Mouse (Mus musculus): ENCODE measurements at regions not wholly inside any gene's neighbourhood (a gene's known extent, or its start where the extent isn't known, plus 50 kb on each side); places are given as distances from the start of the nearest gene placed in this dataset.

DNA sequence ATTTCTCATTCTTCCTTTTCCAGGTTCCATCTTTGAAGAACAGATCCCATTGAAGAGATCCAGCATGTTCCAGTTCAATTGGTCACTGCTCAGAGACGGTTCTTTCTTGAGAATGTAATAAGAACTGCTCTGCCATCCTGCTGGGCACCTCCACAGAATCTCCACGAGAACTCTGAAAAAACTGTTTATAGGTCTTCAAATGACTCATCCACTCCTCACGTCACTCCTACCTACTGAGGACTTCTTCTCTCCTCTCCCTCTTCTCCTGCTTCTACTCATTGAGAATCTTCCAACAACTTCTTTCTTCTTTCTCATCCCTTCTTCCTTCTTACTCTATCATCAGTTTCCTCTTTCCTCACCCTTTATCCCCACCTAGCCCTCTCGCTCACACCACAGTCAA is 294.6 kb upstream of the Adgrl2 start:
- DNase-seq (ENCODE audit: low spot score in 2 of 2), result no peak

DNA sequence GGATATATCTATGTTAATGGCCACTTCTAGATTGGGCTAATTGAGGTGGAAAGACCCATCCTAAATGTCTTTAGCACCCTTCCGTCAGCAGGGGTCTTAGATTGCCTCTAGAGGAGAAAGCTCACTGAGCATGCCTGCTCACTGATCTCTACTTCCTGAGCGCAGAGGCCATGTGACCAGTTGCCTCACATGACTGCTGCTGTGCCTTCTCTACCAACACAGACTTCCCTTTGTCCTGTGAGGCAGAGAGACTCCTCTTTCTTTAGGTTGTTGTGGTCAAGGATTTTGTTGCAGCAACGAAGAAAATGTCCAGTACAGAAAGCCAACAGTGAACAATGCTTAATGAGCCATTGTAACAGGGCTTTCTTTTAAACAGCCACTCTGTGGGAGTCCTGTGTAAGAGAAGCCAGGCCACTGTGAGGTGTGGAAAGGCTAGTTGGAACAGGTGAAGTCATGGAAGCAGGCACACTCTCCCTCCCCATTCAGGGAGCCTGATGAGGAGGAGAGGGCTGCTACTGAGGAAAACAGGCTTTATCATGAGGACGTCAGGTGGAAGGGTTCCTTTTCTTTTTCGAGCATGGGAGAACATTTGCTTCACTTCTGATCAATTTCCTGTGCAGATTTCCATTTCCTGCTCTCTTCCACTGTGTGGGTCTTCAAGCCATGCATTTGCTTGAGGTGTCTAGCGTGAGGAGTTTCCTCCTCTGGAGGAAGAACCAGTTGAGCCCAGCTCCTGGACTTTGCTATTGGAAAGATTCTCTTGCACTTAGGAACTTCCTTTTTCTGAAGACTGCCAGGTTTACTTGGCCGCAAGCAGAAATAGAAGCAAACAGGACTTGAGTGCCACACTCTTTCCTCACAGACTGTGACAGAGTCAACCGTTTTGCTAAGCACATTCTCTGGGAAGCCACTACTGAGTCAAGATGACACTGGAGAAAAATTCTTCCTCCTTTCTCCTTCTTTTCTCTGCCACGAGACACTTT is 290.7 kb upstream of the Adgrl2 start:
- DNase-seq (ENCODE audit: low spot score in 2 of 2), result no peak

DNA sequence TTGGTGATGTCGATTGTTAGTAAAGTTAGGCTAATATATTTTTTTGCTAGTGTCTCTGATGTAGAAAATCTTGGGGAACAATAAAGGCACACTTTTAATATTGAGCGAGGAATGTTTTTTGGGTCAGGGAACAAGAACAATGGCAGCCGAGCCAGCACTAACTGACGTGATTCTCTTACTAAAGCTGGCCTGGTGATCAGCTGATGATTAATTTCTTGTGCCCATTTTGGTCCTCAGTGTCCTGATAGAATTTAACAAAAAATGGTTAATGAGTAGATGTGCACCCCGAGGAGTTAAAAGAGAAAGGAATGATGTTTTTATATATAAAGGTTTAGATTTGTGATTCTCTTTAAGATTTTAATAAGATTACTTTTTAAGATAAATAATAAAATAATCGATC is 289.0 kb upstream of the Adgrl2 start:
- no peak for DNase-seq (ENCODE audit: low spot score in 2 of 2)

DNA sequence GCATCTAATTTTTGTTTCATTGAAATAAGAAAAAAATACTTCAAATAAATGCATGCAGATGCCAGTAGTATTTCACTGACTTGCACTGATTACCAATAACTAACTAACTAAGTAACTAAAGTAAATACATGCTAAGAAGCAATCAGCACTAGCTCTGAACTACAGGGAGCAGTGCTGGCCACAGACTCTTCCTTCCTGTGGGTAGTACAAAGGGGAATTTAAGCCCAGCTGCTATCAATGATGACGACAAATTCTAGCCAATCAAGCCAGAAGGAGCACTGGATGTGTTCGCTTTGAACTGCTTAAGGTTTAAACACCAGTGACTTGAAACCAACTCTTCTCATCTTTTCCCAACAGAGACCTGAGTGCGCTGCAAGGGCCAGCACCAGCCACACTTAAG is 287.5 kb upstream of the Adgrl2 start:
- DNase-seq (ENCODE audit: low spot score in 2 of 2), result no peak

DNA sequence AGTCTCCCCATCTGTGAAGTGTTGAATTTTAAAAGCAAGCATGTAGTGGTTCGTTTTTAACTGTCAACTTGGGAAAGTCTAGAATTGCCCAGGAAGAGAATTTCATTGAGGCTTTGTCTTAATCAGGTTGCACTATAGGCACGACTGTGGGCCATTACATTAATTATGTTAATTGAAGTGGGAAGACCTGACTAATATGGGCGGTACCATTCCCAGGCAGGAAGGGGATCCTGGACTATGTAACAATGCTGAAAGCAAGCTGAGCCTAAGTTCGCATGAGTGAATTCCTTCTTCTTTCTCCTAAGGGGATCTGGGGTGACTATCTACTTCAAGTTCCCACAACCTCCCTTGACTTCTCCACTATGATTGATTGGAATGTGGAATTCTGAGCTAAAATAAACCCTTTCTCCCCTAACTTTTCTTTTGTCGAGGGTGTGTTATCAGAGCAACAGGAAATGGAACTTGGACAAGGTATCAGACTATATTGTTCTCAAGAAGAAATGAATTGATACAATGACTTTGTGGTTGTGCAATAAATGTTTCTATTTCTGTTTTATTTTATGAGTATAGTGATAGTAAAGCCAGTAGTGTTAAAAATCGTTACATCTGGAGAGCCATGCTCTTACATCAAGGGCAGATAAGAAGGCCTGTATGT is 285.2 kb upstream of the Adgrl2 start:
- DNase-seq (ENCODE audit: low spot score in 2 of 2), result no peak

DNA sequence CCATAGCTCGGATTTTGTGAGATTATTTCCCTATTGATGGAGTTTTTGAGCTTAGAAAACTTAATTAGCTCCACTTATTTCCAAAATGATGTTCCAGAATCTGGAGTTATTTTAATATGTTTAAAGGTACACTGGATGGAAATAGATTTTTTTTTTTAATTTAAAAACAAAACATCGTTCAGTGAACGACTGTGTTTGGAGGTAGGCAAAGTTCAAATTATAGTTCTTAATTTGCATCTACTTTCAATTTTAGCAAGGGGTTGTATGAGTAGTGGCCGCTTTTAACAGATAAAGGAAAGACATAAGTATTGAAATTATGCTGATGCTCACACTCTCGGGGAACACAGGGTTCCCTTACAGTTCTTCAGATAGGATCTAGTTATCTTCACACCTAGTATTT is 284.6 kb upstream of the Adgrl2 start:
- DNase-seq (ENCODE audit: low spot score in 2 of 2), result no peak

DNA sequence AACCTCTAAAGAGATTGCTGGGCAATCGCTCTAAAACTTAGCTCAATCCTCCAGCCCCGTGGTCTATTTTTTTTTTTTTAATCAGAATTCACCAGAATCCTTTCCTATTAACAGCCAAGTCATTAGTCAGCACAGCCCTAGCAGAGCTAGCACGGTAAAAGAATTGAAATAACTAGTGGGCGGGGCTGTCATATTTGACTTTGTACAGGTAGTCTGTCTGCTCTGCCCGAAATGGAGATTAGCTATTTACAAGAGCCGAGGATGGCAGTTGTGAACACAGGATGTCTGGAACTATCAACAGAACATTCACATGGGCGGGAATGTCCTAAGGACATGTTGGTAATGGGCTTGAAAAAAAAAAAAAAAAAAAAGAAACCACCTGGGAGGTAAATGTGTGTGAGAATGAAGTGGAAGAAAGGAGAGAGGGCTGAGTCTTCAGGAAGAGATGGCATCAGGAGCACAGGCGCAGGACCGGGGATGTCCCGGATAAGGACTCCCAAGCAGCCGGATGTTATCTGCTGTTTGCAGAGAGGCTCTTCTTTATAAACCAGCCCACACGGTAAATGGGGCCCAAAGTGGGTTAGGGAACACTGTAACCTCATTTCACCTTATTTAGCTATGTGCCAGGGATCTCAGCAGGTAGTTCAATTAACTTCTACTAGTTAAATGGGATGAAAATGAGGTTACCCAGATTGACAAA is 283.8 kb upstream of the Adgrl2 start:
- no peak for DNase-seq (ENCODE audit: low spot score in 2 of 2)

DNA sequence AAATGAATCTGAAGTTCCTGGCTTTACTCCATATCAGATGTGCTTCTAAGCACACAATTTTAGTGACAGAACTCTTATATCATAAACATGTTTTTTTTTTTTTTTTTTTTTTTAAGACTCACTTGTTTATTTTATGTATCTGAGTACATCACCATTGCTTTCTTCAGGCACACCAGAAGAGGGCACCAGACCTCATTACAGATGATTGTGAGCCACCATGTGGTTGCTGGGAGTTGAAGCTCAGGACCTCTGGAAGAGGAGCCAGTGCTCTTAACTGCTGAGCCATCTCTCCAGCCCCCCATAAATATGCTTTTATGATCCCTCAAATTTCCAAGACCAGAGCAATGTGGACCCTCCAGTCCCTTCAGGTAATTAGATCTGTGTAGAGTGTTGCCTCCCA is 280.1 kb upstream of the Adgrl2 start:
- no peak for DNase-seq (ENCODE audit: low spot score in 2 of 2)

DNA sequence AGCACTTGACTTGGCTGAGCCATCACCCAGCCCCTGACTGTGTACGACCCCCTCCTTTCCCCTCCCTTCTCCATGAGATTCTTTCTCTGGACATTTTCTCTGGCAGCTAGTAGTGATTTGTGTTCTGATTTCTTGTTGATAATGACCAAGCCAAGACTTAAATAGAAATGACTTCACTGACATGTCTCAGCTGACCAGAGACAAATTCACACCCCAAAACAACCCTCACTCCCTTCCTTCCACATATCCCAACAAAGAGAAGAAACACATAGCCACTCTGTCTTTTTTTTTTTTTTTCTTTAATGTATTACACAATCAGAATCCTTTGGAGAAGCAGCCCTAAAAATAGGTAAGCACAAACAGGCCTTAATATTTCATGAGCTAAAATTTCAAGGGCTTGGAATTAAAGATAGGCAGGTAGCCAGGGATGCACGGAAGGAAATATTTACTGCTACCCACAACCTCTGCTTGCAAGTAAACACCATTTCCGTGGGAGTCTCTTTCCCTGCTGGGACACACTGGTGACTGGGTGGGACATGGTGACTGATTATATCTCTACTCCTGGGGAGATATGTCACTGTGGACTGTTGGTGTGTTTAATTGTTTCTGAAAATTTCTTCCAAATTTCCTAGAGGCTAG is 272.1 kb upstream of the Adgrl2 start:
- DNase-seq (ENCODE audit: low spot score in 2 of 2), result no peak

DNA sequence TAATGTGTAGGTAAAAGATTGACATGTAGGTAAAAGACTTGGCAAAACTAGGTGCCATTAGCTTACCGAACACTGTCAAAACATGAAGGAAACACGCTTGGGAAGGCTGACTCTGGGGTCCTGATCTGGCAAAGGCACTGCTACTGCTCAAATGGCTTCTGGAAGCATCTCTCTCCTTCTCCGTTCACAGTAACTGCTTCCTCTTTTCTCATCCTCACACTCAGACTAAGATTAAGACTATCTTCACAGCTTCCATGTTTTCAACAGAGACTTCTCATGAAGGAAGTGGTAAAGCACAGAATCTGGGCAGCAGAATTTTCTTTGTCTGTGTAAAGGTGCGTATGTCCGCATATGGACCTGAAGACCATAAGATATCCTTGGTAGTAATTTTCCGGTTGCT is 271.4 kb upstream of the Adgrl2 start:
- DNase-seq (ENCODE audit: low spot score in 2 of 2), result no peak

DNA sequence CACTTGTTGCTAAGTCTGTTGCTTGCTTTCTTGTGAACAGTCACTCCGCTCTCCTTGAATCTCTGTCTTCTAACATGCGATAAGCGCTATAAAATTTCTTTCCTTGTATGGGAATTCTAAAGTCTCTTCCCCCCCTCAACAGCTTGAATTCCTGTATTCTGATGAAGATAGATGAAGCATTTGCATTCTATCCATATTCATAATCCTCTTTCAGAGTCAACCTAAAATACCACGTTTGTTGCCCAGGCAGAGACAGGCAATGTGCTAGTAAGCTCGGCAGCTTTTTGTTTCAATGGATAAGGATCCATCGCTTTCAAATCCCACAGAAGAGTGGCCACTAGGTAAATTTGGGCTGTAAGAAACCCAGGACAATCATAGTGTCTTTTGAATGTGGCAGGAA is 268.5 kb upstream of the Adgrl2 start:
- DNase-seq (ENCODE audit: low spot score in 2 of 2), result no peak

DNA sequence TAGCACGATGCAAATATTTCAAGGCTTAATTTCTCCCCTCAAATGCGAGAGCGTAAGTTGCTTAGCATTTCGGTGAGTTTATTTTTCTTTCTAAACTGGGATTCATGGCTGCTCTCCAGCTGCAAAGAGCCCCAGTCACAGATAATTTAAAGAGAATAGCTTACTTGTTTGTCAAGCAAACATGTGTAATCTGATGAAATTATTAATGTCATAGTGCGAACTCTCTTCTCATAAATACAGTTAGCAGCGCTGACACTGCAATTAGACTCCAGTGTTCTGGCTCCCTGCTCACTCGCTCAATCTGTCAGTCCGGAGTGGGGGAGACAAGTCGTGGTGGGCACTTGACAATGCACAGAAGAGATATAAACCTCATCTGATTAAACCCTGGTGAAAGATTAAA is 266.5 kb upstream of the Adgrl2 start:
- no peak for DNase-seq (ENCODE audit: low spot score in 2 of 2)

DNA sequence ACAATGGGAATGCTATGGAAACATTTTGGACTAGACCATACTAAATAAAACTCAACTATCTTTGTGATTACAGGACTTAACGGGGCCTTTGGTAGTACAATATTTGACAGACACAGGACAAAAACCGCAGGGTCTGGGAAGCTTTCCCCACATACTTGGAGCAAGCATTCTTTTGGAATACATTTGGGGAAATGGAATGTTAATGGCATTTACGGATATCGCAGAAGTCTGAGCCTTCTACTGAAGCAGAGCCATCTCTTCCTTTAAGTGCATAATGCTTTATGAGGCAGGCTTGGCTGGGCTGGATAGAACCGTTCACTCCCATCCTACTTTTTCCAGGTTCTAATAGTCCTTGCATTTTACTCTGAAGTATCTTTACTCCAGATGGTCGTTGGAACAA is 262.7 kb upstream of the Adgrl2 start:
- DNase-seq (ENCODE audit: low spot score in 2 of 2), result no peak

DNA sequence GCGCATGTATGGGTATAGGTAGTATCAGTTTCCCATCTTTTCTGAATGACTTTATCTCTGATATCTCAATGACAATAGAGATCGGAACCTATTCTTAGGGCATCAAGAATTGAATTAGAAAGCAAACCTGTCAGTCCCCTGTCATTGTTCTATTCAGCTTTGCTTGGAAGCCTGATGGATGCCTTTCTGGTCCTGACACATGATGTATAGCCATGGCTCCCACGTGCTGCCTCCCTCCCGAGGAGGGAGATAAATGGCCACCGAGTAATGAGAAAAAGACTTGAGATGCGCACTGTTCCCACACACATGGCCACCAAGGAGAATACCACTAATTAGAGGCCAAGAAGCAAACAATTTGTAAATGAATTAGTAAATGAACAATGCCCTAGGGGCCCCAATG is 261.8 kb upstream of the Adgrl2 start:
- no peak for DNase-seq (ENCODE audit: low spot score in 2 of 2)

DNA sequence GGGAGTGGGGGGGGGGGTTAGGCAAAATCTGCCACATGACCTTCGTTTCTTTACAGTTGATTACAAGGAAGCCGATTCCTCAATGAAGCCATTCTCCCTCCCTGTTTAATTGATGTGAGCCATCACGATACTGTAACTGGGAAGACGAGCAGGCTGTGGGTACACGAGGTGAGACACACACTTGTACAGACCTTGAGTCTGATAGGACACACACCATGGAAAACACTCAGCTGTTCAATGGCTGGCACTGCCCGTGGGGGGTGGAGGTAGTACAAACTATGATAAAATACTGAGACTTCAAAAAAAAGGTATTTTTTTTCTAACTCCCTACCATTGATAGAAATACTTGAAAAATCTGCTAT is 257.3 kb upstream of the Adgrl2 start:
- DNase-seq (ENCODE audit: low spot score in 2 of 2), result no peak

DNA sequence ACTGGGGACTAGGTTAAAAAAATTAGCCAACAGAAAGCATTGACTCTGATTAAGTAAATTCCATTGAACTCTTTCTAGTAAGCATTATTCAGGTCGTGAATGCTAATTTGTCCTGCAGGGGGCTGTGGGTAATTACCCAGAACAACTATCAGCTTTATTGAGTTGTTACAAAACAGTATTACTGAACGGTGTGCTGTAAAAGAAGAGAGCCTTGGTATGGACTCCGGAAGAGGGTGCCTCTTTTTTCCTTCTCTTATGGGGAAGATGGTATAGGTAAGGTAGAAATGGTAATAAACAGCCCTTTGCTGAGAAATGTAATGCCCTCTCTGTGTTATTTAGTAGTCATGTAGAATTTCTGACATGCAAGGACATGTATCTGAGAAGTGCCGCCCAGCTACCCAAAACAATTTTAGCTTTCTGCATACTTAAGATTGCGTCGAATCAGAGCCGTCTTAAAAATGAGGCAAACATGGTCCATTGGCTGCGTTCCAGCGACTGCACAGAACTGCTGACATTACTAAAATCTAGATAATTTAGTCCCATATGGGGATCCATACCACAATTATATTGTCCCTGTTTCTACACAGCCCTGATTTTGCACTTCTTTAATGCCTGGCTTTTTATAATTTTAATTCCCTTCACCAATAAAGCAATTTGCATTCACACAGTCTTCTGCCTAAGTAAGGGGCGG is 256.7 kb upstream of the Adgrl2 start:
- DNase-seq (ENCODE audit: low spot score in 2 of 2), result no peak

DNA sequence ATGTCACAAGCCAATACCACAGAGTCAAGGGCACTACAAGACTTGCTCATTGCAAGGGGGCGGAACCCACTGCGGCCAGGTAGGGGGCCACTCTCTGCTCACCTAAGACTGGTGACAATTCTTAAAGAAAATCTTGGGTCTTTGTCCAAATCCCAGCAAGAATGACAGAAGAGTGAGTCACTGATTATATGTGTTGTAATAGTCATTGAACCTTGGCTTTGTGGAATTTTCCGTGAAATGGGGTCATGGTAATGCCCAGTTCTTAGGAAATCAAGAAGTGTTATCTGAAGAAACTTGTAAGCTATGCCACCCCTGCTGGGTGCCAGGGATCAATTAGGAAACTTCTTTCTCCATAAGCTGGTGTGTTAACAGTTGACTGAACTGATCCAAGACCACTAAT is 249.3 kb upstream of the Adgrl2 start:
- DNase-seq (ENCODE audit: low spot score in 2 of 2), result no peak

DNA sequence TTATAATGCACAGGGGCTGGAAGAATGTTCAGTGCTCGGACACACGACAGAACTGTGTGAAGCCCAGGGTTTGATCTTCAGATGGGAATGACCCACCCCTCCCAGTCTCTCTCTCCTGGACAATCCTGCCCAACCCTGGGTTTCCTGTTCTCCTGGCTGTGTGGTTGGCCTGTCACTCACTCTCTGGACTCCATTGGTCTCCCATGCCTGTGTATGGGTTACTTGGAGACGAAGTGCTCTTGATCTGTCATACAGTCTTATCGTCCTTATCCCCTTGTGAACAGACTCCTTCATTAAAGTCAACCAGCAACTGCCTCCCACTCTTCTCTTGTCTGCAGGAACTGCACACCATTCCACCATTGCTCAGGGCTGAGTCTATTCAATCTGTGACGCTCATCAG is 247.7 kb upstream of the Adgrl2 start:
- DNase-seq (ENCODE audit: low spot score in 2 of 2), result no peak

DNA sequence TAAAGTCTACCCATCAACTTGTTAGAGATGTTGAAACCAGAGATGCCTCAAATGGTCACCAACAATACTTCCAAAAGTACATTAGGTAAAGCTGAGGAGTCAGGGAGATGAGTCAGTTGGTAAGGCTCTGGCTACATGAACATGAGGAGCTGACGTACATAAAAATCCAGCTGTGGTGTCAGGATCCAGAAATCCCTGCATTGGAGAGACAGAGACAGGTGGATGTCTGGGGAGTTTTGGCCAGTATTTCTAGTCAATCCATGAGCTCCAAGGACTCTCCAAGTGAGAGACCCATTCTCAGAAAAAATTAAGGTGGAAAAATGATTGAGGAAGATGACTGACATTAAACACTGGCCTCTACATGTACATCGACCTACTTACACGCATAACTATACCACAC is 244.8 kb upstream of the Adgrl2 start:
- DNase-seq (ENCODE audit: low spot score in 2 of 2), result no peak

DNA sequence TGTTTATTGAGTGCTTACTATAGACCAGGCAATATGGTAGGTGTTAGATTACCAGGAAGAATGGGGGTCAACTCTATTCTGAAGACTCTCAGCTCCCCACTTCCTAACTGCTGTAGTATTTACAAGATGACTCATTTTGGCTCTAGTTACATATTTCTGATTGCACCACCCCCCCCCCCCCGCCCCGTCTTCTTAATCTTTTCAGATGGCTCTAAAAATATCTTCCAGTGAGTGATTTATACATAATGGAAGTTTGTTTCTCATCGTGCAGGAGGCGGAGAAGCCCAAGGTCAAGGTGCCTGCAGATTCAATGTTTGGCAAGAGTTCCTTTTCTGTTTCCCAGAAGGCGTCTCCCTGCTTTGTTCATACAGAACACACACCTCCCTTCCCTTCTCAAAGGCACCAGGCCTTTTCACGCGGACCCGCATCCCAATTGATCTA is 243.4 kb upstream of the Adgrl2 start:
- DNase-seq (ENCODE audit: low spot score in 2 of 2), result no peak

DNA sequence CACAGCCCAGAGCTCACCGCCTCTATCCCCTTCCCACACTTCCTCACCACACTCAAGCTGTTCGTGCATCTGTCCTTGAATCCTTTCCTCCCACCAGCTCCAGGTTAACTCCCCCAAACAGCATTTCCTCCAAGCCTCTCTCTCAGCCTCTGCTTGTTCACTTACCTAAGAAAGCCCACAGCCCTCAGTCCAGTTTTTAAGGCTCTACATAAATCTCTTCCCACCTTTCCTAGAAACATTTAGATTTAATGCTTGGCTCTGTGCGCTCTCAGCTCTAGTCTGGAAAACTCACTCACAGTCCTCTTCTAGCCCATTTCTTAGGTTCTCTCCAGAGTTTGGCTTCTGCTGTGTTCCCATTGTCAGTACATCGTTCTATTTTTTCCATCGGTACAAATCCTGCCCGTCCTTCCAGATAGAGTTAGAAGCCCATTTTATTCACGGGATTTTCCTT is 242.9 kb upstream of the Adgrl2 start:
- DNase-seq (ENCODE audit: low spot score in 2 of 2), result no peak

DNA sequence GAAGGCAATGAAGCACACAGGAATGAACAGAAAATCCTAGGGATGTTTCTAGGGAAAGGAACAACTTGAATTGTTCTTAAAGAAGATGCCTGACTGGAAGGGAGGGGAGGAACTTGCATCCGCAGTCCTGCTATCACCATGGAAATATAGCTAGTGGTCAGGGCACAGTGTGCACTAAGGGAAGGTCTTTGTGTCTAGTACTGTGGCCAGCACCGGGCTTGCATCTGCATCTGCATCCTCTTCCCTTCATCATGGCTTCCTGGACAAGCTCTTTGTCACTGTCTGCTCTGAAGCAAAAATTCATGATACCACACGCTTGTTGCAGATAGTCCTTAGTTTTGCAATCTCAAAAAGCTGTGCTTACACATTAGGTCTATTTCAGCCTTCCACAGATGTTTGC is 241.0 kb upstream of the Adgrl2 start:
- no peak for DNase-seq (ENCODE audit: low spot score in 2 of 2)

All from frontal cortex, postnatal 10 days (tissue).